Mouse (Mus musculus): ENCODE measurements around the gene Glod4.

The Glod4 gene

DNA sequence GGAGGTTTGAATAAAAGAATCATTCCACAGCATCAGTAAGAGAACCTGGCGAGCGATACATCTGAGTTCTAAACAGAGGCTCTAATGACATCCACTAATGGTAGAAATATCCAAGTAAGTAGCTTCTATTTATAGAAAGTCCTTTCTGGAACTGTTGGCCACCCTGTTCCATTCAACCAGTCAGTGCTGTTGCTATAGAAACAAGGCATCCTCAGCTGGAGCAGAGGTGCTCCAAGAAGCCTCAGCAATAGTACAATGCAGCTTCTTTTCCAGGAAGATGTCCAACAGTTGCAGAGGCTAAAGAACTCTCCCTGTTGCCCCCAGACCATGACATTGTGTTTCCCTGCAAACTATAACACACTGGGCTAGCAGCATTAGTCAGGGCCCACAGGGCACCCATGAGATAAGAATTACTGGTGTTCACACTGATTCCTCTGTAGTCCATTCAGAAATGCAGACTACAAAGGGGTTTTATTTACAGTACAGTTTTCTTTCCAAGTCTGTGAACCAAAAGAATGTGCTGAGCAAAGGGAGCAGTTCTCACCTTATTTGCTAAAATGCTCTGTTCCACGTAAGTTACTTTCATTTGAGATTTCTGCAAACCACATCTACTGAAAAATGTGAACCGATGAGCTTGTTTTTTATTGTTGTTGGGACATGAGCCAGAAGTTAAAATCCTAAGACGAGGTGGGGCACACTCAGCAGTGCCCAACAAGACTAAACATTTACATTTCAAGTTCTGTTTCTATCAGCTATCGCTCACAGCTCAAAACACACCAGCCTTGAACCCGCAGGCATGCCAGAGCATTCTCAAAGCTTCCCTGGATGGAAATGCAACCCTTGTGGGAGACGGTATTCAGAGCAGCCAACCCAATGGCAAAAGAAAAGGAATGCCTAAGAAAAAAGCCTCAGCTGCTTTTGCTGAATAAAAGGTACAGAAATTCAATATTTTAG is 95.2 kb downstream of the Glod4 start:
- no peak for DNase-seq (ENCODE audit: low read depth, low spot score)

DNA sequence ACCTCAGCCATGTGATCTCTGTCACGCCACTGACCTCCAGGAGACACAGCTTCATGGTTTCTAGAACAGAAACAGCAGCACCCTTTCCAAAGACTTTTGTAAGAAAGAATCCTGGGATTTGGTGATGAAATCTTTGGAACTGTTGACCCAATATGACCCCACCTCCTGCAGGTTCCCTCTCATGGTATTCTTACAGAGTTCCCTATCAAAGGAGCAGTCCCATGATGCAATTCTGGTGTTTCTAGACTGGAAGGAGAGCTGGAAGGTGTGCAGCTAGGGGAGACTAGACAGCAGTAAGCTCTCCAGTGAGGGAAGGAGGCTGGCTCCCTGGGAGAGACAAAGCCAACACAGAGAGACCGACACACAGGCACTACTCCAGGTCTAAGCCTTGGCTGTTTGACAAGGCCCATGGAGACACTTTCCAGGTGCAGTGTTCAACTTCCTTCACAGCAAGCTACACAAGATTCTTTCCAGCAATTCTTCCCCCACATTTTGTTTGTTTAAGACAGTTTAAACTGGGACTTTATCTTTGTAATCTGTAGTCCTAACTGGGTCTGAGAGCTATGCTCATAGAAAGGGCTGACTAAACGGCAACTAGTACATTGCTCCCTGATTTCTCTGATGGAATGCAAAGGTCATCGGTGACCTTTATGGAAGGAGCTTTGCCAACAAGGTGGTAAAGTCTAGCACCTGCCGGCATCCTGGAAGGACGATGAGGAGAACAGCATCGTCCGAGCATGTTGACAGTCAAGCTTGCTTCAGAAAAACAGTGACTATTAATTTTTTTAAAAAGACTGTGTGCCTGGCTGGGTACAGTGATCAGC is 97.1 kb downstream of the Glod4 start:
- no peak for DNase-seq (ENCODE audit: low read depth, low spot score)

DNA sequence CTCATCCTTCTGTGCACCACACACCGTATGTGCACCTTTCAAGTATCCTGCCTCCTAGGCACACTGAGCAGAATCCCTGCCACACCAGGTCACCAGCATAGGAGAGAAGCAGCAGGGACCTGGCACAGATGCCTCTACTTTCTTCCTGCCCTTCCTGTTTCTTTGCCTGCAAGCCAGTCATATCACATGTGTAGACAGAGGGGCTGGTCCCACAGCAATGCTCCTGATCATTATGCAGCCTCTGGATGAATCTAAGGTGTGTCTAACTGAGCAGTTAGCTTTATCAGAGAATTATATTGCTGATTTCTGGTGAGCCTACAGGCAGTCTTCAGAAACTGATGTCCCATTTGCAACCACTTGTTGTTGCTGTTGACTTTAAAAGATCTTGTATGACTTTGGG is 98.4 kb downstream of the Glod4 start:
- DNase-seq (ENCODE audit: low read depth, low spot score): no peak

DNA sequence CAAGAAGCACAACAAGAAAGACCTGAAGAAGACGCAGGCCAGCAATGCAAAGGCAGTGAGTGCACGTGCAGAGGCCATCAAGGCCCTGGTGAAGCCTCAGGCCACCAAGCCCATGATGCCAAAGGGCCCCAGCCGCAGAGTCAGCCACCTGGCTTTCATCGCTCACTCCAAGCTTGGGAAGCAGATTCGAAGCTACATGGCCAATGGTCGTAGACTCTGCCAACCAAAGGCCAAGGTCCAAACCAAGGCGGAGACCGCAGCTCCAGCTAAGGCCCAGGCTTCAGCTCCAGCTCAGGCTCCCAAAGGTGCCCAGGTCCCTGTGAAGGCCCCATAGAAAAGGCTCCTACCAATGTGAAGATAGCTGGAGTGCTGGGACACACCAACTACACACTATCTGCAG is 99.1 kb downstream of the Glod4 start:
- no peak for DNase-seq (ENCODE audit: low read depth, low spot score)

DNA sequence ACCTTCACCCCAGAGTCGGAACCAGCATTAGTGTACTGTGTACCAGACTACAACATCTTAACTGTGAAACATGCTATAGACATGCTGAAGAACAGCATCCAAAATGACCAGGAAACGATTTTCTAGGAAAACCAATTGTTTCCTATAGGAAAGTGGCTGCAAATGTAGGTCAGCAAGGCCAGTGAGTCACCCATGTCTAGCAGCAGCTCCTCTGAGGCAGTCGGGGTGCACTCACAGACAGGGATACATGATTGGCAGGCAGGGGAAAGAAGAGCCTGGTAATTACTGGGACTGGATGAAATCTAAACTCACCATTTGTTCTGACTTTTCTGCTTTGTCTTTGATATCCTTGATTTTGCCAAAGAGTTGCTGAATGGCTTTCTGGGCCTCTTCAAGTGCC is 105.5 kb downstream of the Glod4 start:
- peak; percentile 68 for DNase-seq (ENCODE audit: low read depth, low spot score)

DNA sequence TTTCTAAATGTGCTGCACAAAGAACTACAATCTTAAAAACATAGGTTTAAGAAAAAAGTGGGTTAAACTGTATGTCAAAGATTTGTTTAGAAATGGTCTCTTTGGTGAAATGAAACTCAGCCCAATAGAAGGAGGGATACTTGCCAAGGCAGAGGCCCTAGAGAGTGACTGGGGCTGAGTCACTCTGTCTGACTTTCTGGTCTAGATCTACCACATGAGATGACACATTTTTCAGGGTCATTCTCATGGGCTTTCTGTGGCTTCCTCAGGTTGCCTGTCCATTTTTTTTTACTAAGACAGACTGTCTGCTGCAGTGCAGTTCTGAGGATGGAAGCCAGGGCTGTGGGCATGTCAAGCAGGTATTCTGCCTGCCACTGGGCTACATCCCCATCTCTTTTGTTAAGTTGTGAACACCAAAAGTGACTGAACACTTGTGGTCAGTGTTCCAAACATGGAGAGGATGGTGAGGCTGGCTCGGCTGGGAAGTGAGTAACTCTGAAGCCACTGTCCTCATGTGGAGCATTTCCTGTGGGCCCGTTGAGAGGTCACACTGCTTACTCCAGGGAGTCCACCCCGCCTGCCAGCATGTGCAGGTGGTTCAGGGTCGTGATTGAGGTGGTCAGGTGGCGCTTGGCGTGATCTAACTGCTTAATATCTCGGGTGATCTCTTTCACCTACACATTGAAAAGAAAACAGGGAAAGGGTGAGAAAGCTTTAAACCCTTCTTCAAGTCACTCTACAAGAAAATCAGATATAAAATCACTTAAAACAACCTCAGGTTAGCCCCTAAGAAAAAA is 107.7 kb downstream of the Glod4 start:
- peak; percentile 94 for DNase-seq (ENCODE audit: low read depth, low spot score)

DNA sequence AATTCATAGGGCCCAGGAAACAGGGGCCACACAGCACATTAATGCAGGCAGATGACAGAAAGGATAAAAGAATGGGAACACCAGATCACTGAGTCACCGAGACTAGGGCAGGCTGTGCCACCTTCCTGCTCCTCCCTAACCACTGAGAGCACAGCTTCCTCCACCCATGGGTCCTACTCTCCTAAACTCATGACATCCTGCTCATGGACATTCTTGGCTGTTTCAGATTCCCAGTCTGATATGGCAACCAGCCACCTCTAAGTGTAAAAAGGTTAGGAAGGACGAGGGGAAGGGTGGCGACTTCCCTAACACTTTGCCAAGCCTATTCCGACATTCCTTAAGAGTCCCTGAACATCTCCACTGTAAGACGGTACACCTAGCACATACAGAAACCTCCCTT is 112.7 kb downstream of the Glod4 start:
- peak; percentile 44 for DNase-seq (ENCODE audit: low read depth, low spot score)

DNA sequence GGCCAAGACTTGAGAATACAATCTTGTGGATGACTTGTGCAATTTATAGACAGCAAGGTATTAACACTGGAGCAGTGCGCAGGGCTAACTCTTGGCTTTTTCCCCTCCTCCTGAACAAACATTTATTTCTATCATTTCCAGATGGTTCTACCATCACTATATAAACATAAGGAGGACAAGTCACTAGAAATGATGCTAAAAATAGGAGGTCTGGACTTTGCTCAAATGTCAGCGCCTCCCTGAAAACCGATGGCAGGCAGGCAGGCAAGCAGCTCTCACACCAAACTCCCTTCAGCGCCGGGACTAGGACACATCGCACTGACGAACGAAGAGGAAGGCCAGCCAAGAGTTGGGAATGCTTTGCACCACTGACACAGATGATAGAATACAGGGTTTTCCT is 118.1 kb downstream of the Glod4 start:
- DNase-seq (ENCODE audit: low read depth, low spot score): peak; percentile 65

DNA sequence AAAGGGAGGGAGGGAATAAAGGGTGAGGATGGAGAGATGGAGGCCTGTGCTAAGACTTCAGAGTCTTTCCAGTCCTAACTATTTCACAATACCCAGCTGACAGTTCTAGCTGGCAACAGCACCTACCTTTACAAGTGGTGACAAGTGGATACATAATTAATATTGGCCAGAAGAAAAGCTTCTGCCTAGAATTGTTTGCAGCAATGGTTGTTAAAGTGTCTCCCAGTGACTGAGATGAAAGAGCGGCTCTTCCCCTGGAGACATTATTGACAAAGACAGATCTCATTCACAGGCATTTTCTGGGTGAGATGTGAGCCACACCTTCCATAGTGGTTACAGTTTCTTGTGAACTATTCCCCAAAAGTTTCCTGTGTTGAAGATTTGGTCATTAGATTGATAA is 120.0 kb downstream of the Glod4 start:
- DNase-seq (ENCODE audit: low read depth, low spot score): no peak

DNA sequence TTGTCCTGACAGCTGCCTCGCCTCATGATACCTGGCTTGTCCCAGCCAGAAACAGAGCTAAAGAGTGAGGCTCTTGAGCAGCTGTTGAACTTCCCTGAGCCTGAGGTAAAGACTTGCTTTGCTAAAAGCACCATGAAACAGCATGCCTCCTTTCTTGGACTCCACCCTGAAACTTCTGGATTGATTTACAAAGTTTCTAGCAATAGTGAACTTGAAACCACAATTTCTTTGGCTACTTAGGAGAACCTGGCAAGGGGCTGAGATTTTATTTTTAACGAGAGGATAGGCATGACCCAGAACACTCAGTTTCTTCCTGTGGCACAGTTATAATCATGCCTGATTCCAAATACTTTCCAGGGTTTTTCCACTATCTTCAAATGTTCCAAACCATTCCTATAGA is 121.0 kb downstream of the Glod4 start:
- no peak for DNase-seq (ENCODE audit: low read depth, low spot score)

DNA sequence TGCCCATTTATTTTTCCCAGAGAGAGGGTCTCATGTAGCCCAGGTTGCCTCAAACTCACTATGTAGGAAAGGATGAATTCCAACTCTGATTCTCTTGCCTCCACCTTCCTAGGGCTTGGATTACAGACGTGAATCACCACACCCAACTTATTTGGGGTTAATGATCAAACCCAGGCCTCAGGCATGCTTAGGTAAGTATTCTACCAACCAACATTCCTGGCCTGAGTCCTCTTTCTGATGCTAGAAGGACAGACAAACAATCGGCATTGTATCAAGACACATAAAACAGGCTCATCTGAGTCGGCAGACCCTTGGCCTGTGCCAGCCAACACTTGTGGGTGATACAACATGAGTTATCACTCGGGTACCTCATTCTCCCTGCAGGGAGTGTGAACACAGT is 122.4 kb downstream of the Glod4 start:
- DNase-seq (ENCODE audit: low read depth, low spot score): no peak

DNA sequence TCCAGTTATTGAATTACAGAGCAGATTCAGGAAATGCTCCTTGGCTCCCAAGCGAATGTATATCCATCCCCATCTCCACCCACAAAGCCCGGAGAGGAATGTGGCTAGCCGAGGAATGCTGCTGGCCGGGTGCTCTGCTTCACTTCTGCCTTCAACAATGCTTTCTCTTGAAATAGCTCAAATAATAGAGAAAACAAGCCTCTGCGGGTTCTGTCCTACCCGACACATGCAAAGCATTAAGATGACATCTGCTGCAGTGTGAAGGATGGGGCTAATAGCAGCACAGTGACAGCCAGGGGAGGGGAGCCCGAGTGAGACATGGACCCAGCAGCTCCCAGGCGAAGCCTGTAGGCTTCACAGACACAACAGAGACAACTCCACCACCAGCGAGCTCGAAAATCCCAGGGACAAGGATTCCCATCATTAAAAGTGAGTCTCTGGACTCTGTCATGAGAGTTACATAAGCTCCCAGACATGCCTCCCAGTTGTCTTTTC is 123.1 kb downstream of the Glod4 start:
- DNase-seq (ENCODE audit: low read depth, low spot score): no peak

DNA sequence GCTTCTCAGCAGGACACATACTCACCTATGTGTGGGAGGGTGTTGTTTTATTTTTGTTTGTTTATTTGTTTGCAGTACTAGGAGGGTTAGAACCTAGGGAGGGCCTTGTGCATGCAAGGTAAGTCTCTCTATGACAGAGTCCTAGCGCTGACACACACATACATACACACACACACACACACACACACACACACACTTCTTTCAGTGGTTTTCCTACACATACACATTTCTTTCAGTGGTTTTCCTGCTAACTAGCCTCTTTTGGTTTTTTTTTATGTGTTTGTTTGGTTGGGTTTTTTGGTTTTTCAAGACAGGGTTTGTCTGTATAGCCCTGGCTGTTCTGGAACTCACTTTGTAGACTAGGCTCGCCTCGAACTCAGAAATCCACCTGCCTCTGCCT is 133.1 kb downstream of the Glod4 start:
- no peak for DNase-seq (ENCODE audit: low read depth, low spot score)

DNA sequence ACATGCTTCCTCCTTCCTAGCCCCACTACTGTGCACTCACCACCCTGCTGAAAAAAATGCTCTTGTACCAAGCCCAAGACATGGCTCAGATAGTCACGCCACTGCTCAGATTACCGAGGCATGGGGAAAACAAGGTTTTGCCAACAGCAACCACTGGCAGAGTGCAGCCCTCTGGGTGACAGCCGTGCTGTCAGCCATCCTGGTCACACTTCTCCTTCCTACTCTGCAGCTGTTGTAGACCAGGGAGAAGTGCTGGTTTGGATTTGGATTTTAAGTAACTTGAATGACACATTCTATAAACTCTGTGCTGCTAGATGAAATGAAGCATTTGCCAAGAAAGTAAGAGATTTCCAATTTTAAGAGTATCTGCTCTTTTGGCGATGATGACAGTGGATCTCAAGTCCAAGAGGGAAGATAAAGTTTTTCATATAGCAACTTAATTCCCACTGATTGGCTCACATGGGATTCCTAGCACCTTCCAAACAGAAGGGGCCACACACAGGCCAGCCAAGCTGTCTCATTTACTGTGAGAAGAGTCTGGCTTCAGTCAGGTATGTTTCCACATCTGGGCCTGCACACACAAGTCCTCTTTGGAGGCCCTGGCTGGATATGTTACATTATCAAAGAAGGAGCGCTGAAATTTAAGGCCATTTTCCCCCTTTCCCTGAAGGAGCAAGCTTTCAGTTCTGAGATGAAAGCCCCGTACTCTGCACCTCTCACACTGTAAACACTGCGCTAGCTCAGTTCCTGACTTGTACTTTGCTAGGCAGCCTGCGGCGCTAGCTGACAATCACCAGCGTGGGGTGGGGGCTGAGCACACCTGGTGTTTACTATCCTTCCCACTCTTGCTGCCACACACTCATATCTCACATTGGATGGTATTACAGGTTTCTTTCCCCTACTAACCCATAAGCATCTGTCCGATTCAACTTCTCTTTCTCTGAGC is 136.7 kb downstream of the Glod4 start:
- DNase-seq (ENCODE audit: low read depth, low spot score): no peak

DNA sequence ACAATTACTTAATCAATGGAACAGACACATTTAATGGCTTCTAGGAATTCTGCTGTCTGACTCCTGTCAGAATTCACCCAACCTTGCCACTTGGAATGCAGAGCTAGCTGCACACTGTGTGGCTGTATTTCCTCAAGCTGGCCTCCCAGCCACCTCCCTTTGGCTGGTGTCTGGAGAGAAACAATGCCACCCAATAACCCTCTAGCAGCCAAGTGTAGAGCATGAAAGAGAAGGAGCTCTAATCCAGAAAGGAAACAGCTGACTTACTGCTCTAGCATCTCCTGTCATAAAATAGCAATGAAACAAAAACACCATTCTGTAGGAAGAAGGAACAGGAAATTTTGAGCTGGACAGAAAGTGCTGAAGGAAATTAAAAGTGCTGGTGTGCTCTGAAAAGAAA is 142.4 kb downstream of the Glod4 start:
- DNase-seq (ENCODE audit: low read depth, low spot score): no peak

DNA sequence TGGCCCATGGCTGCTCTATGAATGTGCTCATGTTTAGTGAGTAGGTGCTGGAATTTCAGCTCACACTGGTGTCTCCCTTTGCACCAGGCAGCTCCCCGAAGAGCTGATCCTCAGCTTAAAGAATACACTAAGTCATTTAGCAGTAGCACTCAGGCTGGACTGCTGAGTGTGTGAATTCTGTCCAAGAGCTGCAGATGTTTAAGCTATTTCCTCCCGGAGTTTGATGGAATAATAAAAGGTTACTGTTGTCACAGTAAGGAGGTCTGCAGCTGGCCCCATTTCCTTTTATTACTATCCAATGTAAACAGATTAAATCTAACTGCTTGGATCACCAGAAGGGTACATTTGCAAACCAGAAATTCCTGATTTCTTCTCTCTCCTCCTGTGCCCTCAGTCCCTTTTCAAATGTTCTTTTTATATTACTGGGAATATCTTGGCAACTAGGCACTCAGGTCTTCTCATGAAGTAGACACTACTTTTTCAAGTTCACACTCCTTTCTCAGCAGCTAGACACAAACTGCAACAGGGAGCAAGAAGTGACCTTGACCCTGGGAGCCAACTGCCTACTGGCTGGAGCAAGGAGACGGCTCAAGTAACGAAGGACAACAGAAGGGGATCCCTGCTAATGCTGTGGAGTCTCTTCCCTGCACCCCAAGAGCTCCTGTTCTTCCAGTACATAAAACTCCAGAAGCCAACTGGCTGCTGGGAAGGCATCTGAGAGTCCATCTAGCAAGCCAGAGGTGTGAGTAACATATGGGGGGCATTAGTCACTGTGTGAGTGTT is 144.1 kb downstream of the Glod4 start:
- no peak for DNase-seq (ENCODE audit: low read depth, low spot score)

DNA sequence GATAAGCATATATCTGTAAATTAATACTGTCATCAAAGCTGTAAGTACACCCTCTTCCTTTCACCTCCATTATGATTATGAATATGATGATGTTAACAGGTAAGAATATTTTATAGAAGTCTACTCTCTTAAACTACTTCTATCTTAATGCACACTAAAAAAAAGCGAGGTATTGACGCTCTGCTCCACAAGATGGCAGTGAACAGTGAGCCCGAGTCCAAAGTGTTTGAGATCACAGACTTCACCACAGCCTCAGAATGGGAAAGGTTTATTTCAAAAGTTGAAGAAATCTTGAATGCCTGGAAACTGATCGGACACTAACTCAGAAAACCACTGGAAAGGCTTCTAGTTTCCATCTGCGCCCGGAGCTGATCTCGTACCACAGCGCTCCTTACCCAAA is 149.9 kb downstream of the Glod4 start:
- no peak for DNase-seq (ENCODE audit: low read depth, low spot score)

DNA sequence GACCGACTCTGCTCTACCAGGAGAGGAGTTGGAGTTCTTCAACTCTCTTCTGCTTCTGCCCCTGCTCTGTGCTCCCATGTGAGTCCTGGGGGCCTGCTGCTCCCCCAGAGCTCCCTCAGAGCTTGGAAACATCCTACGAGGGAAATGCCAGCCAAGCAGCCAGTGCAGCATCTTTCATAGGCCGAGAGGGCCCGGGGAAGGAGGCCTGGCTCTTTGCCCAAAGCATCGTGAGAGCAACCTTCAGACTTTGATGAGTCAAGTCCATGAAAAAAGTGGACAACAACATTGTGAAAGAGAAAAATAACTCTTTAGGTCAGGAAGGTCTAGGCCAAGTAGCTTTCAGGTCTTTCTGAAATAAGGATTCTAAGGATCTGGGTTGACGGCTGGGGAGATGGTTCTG is 153.7 kb downstream of the Glod4 start:
- peak; percentile 43 for DNase-seq (ENCODE audit: low read depth, low spot score)

DNA sequence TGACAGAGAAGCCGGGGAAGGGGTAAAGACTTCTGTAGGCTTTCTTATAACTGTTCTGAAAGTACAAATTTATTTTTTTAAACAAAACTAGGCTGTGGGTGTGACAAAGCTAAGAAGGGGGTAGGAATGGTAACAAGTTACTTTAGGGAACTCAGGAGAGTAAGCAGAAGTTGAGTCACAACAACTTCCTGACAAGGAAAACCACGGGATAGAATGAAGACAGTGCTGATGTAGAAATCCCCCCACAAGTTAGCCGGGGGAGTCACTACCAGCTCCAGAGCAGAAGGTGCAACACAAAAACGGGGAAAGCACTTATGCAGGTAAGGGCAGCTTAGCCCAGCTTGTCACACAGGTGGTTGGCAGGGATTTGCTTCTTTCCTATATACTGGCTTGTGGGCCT is 155.0 kb downstream of the Glod4 start:
- no peak for DNase-seq (ENCODE audit: low read depth, low spot score)

All from 3T3-L1 (cell line).